Mouse (Mus musculus) embryonic facial prominence, embryonic 14.5 days (tissue): Measurements from ENCODE around the gene Hsp90ab1. TPM values are rescaled to one million over a fixed set of nuclear protein-coding genes. Genes with fewer than 3 reads are reported as not detected.

Source experiments
- ATAC-seq: fragments of 200-750 bp; cut with Nextera tagmentation; 2 replicates; pipeline ENCODE4 v1.8.0; 2017; ENCODE audit warnings: low read depth, moderate number of reproducible peaks, moderate TSS enrichment
- DNase-seq: peaks from one replicate; pipeline ENCODE4 v3.0.0-alpha.2; 2015; ENCODE audit warnings: low spot score
- H3K27ac ChIP-seq: fragments of 300-500 bp; sonication (generic); replicated peaks from 2 replicates; pipeline ENCODE4 v1.5.1; 2014; ENCODE audit warnings: low read depth, mild to moderate bottlenecking, low read length, moderate library complexity
- H3K27me3 ChIP-seq: fragments of 300-500 bp; sonication (generic); replicated peaks from 2 replicates; pipeline ENCODE4 v1.6.1; 2014; ENCODE audit warnings: low read length; ENCODE audit not compliant: control insufficient read depth, insufficient read depth
- H3K36me3 ChIP-seq: fragments of 300-500 bp; sonication (generic); 2 replicates; pipeline ENCODE4 v1.6.1; 2014; ENCODE audit warnings: low read length, mixed read lengths; ENCODE audit not compliant: control insufficient read depth, insufficient read depth
- H3K4me1 ChIP-seq: fragments of 300-500 bp; sonication (generic); 2 replicates; pipeline ENCODE4 v1.6.1; 2014; ENCODE audit warnings: antibody characterized with exemption, low read length; ENCODE audit not compliant: control insufficient read depth, insufficient read depth
- H3K4me2 ChIP-seq: fragments of 300-500 bp; sonication (generic); 2 replicates; pipeline ENCODE4 v1.6.1; 2014; ENCODE audit warnings: low read depth, mild to moderate bottlenecking, low read length, moderate library complexity, mixed read lengths
- H3K4me3 ChIP-seq: fragments of 300-500 bp; sonication (generic); 2 replicates; pipeline ENCODE4 v1.5.1; 2014; ENCODE audit warnings: low read depth, mild to moderate bottlenecking, low read length
- H3K9ac ChIP-seq: fragments of 300-500 bp; sonication (generic); 2 replicates; pipeline ENCODE4 v1.6.1; 2014; ENCODE audit warnings: low read depth, mild to moderate bottlenecking, low read length, moderate library complexity, mixed read lengths
- H3K9me3 ChIP-seq: fragments of 300-500 bp; sonication (generic); 2 replicates; pipeline ENCODE4 v1.6.1; 2016; ENCODE audit warnings: low read length; ENCODE audit not compliant: control insufficient read depth
- WGBS: fragments of 180-500 bp; shearing (Covaris S2); extraction: QIAGEN DNeasy Blood & Tissue Kit; methylation state at CpG from one replicate; pipeline ENCODE4 v1.1.7; 2014; 5-methylcytosine and 5-hydroxymethylcytosine counted together
- polyA plus RNA-seq: library from polyadenylated mRNA; unstranded; fragments of >200 nt; fragmentation: Nextera tagmentation; extraction: Ambion mirVana; gene quantifications from 2 replicates; pipeline ENCODE4 v1.2.1, GENCODE M21; 2014

Gene Hsp90ab1
- polyA plus RNA-seq, 1 experiment from 2014 or later = 1,431 TPM

DNA sequence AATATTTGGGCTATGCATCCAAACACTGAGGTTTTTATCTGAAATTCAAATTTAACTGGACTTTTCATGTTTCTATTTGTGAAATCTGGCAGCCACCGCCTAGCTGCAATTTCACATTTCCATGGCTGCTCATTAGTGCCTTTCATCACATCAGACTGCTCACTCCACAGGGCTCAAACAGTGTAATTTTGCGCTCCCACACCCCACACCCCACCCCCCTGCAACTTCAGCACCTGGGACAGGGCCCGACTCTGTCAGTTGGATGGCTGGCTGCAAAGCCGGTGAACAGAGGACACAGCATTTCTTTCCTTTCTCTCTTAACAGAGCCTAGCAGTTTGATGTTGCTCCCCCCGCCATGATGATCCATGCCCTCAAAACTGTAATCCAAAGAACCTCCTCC is 36.8 kb downstream of the Hsp90ab1 start:
- H3K9ac ChIP-seq = no peak overlapping the region
- H3K4me2 ChIP-seq = no peak overlapping the region
- DNase-seq (peak; percentile 35), ATAC-seq (no peak)
- no peak overlapping the region for H3K27ac ChIP-seq
- H3K4me1 ChIP-seq = no peaks in the 10 kb centered on the region
- no peak overlapping the region for H3K4me3 ChIP-seq
- 12% methylated on average over 5 of the region's 5 CpGs for WGBS
- no peaks in the 10 kb centered on the region for H3K36me3 ChIP-seq
- no peaks in the 10 kb centered on the region for H3K9me3 ChIP-seq
- peaks cover 22% of the 10 kb centered on the region for H3K27me3 ChIP-seq

DNA sequence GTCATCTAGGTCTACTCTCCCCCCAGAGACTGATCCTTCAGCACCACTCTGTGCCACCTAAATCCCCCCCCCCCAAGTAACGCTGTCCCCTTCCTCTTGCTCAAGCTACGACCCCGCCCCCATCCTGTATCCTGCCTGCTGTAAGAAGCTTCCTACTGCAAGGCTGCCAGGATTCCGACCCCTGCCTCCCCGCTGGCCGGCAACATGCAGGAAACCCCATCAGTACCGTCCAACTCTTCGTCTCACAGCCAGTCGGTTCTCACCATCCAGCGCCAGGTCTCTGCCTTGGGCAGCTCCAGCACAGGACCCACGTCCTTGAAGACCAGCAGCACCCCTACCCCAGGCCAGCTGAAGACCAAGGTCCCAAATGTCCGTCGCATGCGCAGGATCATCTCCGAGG is 40.2 kb downstream of the Hsp90ab1 start:
- Histone ChIP-seq H3K36me3 (no peaks in the 10 kb centered on the region), H3K27ac (no peak overlapping the region), H3K9ac (no peak overlapping the region), H3K27me3 (peaks cover 26% of the 10 kb centered on the region), H3K4me2 (no peak overlapping the region), H3K4me1 (no peaks in the 10 kb centered on the region), H3K4me3 (no peak overlapping the region), H3K9me3 (no peaks in the 10 kb centered on the region)
- DNase-seq (no peak), ATAC-seq (no peak)
- WGBS = 54% methylated on average over 15 of the region's 15 CpGs

DNA sequence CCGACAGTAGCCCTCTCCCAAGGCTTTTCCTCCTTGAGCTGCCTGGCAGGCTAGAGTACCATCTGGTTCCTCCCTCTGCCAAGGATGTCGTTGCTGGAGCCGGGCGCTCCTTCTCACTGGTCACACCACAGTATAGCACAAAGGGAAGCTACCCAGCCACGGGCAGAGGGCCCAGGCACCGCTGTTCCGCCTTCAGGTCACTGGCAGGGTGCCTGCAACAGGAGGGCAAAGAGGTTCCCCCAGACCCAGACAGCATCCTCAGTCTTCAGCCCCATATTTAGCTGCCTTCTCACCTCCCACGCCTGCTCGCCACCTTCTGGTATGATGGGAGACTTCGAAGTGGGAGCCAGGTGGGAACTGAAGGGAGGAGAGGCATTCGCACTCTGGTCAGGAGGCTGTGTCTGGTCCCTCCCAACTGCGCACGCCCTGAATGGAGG is 42.7 kb downstream of the Hsp90ab1 start:
- Histone ChIP-seq H3K4me2 (no peak overlapping the region), H3K36me3 (no peaks in the 10 kb centered on the region), H3K9ac (no peak overlapping the region), H3K27ac (no peak overlapping the region), H3K27me3 (peaks cover 28% of the 10 kb centered on the region), H3K4me3 (no peak overlapping the region), H3K9me3 (no peaks in the 10 kb centered on the region), H3K4me1 (no peaks in the 10 kb centered on the region)
- no peak for ATAC-seq
- WGBS = 41% methylated on average over 13 of the region's 13 CpGs
- DNase-seq = no peak

DNA sequence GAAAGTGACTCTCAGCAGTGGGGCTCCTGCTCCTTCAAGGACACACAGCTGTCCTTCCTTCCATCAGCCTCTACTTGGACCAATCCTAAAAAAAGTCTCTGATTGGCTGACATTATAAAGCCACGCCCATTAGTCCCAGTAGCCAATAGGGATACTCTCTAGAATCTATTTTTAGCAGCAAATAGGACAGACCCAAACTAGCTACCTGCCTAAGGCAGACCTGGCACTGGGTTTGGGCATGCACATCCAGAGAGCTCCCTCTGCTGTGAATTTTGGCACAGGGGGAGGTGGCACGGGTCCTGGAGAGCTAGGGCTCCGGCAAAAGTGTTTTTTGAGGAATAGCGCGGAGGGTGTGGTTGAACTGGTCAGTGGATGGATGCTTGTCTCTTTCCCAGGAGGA is 46.5 kb downstream of the Hsp90ab1 start:
- Histone ChIP-seq H3K27ac (no peak overlapping the region), H3K4me1 (no peaks in the 10 kb centered on the region), H3K36me3 (no peaks in the 10 kb centered on the region), H3K4me2 (no peak overlapping the region), H3K9ac (no peak overlapping the region), H3K27me3 (peaks cover 20% of the 10 kb centered on the region), H3K4me3 (no peak overlapping the region), H3K9me3 (no peaks in the 10 kb centered on the region)
- no peak for ATAC-seq
- WGBS = 10% methylated on average over 5 of the region's 5 CpGs
- no peak for DNase-seq

DNA sequence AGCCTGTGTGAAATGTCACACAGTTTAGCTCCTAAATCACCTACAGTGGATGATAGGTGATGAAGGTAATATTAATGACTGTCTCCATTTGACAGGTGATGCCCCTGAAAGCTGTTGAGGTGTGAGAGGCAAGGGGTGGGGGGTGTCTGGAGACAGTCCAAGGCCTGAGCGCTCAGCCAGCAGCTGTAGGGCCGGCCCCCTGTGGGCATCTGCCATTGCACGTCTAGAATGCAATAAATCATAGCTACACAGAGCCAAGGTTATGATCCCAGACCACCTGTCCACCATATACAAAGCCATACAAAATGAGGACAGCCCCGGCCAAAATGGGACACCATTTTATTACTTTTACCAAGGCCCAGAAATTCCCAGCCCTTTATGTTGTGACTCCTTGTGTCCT is 48.1 kb downstream of the Hsp90ab1 start:
- H3K27me3 ChIP-seq = peaks cover 7% of the 10 kb centered on the region; the same call in 1 of the 2 replicates
- no peaks in the 10 kb centered on the region for H3K9me3 ChIP-seq
- H3K4me2 ChIP-seq = no peak overlapping the region
- no peaks in the 10 kb centered on the region for H3K4me1 ChIP-seq
- no peak overlapping the region for H3K9ac ChIP-seq
- H3K4me3 ChIP-seq = no peak overlapping the region
- ATAC-seq (no peak), DNase-seq (no peak)
- H3K27ac ChIP-seq = no peak overlapping the region
- 65% methylated on average over 4 of the region's 4 CpGs for WGBS
- no peaks in the 10 kb centered on the region; the same call in 1 of the 2 replicates for H3K36me3 ChIP-seq

DNA sequence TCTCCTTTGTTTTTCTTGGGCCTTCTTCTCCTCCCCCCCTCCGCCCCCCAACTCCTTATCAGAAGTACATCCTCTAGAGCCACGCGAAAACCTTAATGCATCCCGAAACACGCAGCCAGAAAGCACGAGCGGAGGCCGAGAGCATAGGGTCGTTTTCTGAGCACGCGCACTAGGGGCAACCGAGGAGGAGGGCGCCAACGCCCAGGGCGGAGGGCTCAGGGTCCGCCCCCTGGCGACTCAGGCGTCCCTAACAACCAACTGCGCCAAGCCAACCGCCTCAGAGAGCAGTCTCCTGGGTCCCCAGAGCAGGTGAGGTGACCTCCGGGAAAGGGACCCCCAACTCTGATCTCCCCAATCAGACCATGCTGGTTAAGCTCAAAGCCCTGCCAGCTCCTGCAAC is 49.8 kb downstream of the Hsp90ab1 start, which contains the start of gene Tcte1:
Gene Tcte1, plus strand, starts transcription at position 172 of the 400 bp plus-strand sequence.
- peak within 1 kb of the TSS; percentile 81 for H3K4me2 ChIP-seq
- ATAC-seq (peak; percentile 90), DNase-seq (peak; percentile 80)
- H3K4me1 ChIP-seq = no peaks in the 10 kb centered on the region
- peaks cover 5% of the 10 kb centered on the region; the same call in 1 of the 2 replicates for H3K36me3 ChIP-seq
- H3K9me3 ChIP-seq = no peaks in the 10 kb centered on the region
- H3K27me3 ChIP-seq = peaks cover 5% of the 10 kb centered on the region; the same call in 1 of the 2 replicates
- no peak within 1 kb of the TSS for H3K27ac ChIP-seq
- peak within 1 kb of the TSS; percentile 66 for H3K9ac ChIP-seq
- 2% methylated on average over 20 of the region's 21 CpGs for WGBS
- H3K4me3 ChIP-seq = peak within 1 kb of the TSS; percentile 43

DNA sequence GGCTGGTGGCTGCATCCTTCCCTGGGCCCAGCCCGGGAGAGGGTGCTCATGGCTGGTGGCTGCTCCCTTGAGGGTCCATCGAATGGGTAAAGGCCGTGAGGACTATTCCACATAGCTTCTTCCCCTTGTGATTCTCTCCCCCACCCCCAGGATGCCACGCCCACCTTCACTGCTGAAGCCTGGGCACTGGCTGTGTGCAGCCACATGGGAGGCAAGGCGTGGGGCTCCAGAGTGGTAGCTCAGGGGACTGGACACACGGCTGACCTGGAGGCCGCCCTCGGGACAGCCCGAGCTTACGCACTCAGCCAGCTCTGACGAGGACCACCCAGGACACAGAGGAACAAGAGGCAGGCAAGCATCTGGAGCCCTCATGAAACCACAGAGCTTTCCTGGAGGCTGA is 52.9 kb downstream of the Hsp90ab1 start:
- Histone ChIP-seq H3K4me2 (no peak overlapping the region), H3K27ac (no peak overlapping the region), H3K4me1 (no peaks in the 10 kb centered on the region), H3K4me3 (no peak overlapping the region), H3K9ac (no peak overlapping the region), H3K9me3 (no peaks in the 10 kb centered on the region), H3K27me3 (peaks cover 2% of the 10 kb centered on the region; the same call in 1 of the 2 replicates), H3K36me3 (peaks cover 17% of the 10 kb centered on the region; the same call in 1 of the 2 replicates)
- ATAC-seq = no peak
- no peak for DNase-seq
- 77% methylated on average over 11 of the region's 11 CpGs for WGBS

DNA sequence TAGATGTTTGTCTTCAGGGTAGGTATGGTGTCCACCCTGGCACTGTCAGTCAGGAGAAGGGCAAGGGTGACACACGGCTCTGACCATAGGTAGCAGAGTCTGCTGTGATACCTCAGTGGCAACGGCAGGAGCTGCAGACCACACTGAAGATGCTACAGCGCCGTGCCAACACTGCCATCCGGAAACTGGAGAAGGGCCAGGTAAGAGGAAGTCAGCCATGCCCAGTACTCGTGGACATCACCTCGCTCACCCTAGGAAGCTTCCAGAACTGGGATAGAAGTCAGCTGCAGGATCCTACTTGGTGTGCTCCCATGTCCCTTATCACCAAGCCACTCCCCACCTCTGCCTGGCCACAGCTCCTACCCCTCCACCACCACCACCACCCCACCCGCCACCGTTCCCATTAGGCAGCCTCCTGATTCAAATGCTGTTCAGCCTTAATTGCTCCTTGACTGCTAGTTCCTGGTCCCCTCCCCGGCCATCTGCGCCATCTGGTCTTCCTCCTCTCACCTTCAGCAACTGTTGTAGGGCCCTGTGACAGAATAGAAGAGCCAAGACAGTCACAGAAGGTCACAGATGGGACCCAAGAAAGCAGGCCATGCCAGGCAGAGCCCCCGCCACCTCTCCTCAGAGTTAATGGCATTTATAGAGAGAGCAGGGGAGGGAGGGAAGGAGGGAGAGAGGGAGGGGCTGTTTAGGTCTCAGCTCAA is 54.1 kb downstream of the Hsp90ab1 start:
- DNase-seq (no peak), ATAC-seq (no peak)
- Histone ChIP-seq H3K4me3 (no peak overlapping the region), H3K4me2 (no peak overlapping the region), H3K36me3 (peaks cover 17% of the 10 kb centered on the region; the same call in 1 of the 2 replicates), H3K27me3 (no peaks in the 10 kb centered on the region), H3K9me3 (no peaks in the 10 kb centered on the region), H3K4me1 (no peaks in the 10 kb centered on the region), H3K9ac (no peak overlapping the region), H3K27ac (no peak overlapping the region)
- 88% methylated on average over 12 of the region's 12 CpGs for WGBS
